Mouse (Mus musculus): Measurements from ENCODE around the gene Klk1b11. TPM values are rescaled to one million over a fixed set of nuclear protein-coding genes. Genes with fewer than 3 reads are reported as not detected.

The Klk1b11 gene
- not detected for total RNA-seq (2023)

DNA sequence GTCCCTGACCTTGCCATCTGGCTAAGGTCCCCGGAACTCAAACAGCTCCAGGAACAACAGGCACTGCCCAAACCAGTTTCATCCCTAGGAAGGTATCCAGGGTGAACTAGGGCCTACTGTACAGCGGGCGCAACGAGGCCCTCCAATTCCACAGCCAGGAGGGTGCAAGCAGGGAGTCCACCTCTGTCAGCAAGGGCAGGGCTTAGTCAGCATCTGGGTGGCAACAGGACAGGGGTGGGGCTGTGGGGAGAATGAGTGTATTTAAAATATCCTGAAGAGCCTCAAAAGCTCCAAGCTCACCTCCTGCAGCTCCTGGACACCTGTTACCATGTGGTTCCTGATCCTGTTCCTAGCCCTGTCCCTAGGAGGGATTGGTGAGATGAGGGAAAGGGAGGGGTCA lies at the start of gene Klk1b11:
Klk1b11 (plus strand) TSS at position 301 of the 400 bp plus-strand sequence.

DNA sequence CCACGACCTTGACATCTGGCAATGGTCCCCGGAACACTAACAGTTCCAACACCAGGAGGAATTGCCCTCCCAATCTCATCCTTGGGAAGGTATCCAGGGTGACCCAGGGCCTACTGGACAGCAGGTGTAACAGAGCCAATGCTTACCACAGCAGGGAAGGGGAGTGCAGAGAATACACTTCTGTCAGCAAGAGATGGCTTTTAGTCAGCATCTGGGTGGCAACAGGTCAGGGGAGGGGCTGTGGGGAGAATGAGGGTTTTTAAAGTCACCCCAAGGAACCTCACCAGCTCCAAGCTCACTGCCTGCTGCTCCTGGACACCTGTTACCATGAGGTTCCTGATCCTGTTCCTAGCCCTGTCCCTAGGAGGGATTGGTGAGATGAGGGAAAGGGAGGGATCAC lies 45.3 kb upstream of the Klk1b11 start, which contains the start of gene Klk1b8:
Klk1b8 (plus strand) TSS at position 301 of the 400 bp plus-strand sequence.

DNA sequence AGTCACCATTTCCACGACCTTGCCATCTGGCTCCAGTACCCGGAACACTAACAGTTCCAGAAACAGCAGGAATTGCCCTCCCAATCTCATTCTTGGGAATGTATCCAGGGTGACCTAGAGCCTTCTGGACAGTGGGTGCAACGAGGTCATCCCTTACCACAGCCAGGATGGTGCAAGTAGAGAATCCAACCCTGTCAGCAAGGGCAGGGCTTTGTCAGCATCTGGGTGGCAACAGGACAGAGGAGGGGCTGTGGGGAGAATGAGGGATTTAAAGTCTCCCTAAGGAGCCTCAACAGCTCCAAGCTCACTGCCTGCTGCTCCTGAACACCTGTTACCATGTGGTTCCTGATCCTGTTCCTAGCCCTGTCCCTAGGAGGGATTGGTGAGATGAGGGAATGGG lies 29.2 kb upstream of the Klk1b11 start, which contains the start of gene Klk1b1:
Klk1b1 (plus strand) TSS at position 301 of the 400 bp plus-strand sequence.

DNA sequence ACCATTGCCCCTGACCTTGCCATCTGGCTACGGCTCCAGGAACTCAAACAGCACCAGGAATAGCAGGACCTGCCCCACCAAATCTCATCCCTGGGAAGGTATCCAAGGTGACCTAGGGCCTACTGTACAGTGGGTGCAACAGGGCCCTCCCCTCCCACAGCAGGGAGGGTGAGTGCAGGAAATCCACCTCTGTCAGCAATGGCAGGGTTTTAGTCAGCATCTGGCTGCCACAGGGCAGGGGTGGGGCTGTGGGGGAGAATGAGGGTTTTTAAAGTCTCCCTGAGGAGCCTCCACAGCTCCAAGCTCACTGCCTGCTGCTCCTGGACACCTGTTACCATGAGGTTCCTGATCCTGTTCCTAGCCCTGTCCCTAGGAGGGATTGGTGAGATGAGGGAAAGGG lies 19.9 kb upstream of the Klk1b11 start, which contains the start of gene Klk1b9:
Klk1b9 (plus strand) TSS at position 301 of the 400 bp plus-strand sequence.

DNA sequence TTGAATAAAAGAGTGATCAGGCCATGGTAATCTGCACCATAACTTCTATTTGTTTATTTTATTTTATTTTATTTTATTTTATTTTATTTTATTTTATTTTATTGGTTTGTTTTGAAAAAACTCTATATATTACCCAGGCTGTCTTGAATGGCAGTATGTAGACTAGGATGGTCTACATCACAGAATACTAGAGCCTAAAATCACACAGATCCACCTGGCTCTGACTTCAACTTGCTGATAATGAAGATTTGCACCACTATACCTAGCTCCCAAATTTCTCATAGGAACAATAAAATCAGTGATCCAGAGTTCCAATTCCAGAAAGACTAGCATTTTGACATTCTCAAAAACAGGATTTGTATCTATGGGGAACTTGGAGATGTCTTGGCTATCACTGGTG lies 16.2 kb downstream of the Klk1b11 start, which contains the start of gene Klk1b26:
Klk1b26 (plus strand) TSS at position 301 of the 400 bp plus-strand sequence.

Other genes starting within 250 kb of the Klk1b11 start
- not detected for gene Klk12, start 227.0 kb upstream of the Klk1b11 start, total RNA-seq (2023)
- not detected for gene Klk11, start 221.3 kb upstream of the Klk1b11 start, total RNA-seq (2023)
- not detected for gene Klk10, start 214.8 kb upstream of the Klk1b11 start, total RNA-seq (2023)
- gene Klk9, start 204.0 kb upstream of the Klk1b11 start, total RNA-seq (2023), result not detected
- gene Klk8, start 198.3 kb upstream of the Klk1b11 start, total RNA-seq (2023), result 100 to 1,000 TPM; 182 to 192 TPM
- 1 to 10 TPM in 1 of 2 experiments, under 1 TPM in 1; 0.76 to 1.3 TPM for gene Klk7, start 184.6 kb upstream of the Klk1b11 start, total RNA-seq (2023)
- gene Klk6, start 171.4 kb upstream of the Klk1b11 start, total RNA-seq (2023), result not detected
- gene Klk5, start 153.9 kb upstream of the Klk1b11 start, total RNA-seq (2023), result not detected
- not detected for gene Klk4, start 114.7 kb upstream of the Klk1b11 start, total RNA-seq (2023)
- gene Klk15, start 62.1 kb upstream of the Klk1b11 start, total RNA-seq (2023), result not detected
- gene Klk1b8, start 45.2 kb upstream of the Klk1b11 start, total RNA-seq (2023), result not detected
- gene Klk1b1, start 29.1 kb upstream of the Klk1b11 start, total RNA-seq (2023), result not detected
- 1 to 10 TPM in 1 of 2 experiments, not detected in 1; 1.1 TPM for gene Klk1b9, start 19.8 kb upstream of the Klk1b11 start, total RNA-seq (2023)
- gene Klk1b26, start 16.3 kb downstream of the Klk1b11 start, total RNA-seq (2023), result not detected
- 1 to 10 TPM in 1 of 2 experiments, not detected in 1; 1.1 TPM for gene Klk1b27, start 56.4 kb downstream of the Klk1b11 start, total RNA-seq (2023)
- gene Klk1b21, start 106.5 kb downstream of the Klk1b11 start, total RNA-seq (2023), result not detected
- not detected for gene Klk1b22, start 116.8 kb downstream of the Klk1b11 start, total RNA-seq (2023)
- gene Klk1b16, start 140.9 kb downstream of the Klk1b11 start, total RNA-seq (2023), result not detected
- not detected for gene Klk1b24, start 192.4 kb downstream of the Klk1b11 start, total RNA-seq (2023)
- not detected for gene Klk1b3, start 202.3 kb downstream of the Klk1b11 start, total RNA-seq (2023)
- gene Klk1b4, start 211.6 kb downstream of the Klk1b11 start, total RNA-seq (2023), result not detected
- not detected for gene Klk1b5, start 220.1 kb downstream of the Klk1b11 start, total RNA-seq (2023)
- 1 to 10 TPM; 1.2 to 1.8 TPM for gene Klk1, start 229.5 kb downstream of the Klk1b11 start, total RNA-seq (2023)
- gene Gm36864, start 240.3 kb downstream of the Klk1b11 start, total RNA-seq (2023), result not detected

Data from T-cell, adult 66 days (primary cell).